Comparison of ENCODE assay signal across 20 mouse cellular contexts in genomic region chr15:101536054-101536850, GRCm38 (mm10). TPM values are rescaled to one million over a fixed set of nuclear protein-coding genes. Genes with fewer than 3 reads are reported as not detected.
DNase-seq lines count a peak whose midpoint lies in the region; TF ChIP-seq lines count a peak whose summit lies in the region.
"Had no signal": no experiment of that assay in that cellular context is flagged by ENCODE, and none has a peak within 500 bp of the region (broad histone marks: within the 10 kb centered on the region; RNA-seq: fewer than 3 reads in every experiment).

No protein-coding gene starts in this region.

- TF ChIP-seq CTCF in layer of hippocampus, adult 2 months (conservative IDR thresholded peaks at IDR 0.05), result no peak

- no peak overlapping the region for H3K4me3 ChIP-seq in layer of hippocampus, adult 2 months
- H3K4me3 ChIP-seq: forebrain, embryonic 13.5 days; heart, embryonic 12.5 days; hindbrain, embryonic 12.5 days; liver, embryonic 13.5 days; midbrain, embryonic 15.5 days had no signal

- H3K27ac ChIP-seq in layer of hippocampus, adult 2 months, result peak overlapping the region; percentile 32; the same call in 1 of the 2 replicates
- H3K27ac ChIP-seq: forebrain, embryonic 13.5 days; hindbrain, embryonic 12.5 days; liver, embryonic 13.5 days; macrophage; midbrain, embryonic 15.5 days had no signal

- DNase-seq in adrenal gland, postnatal 14 days, result peak; percentile 16
- DNase-seq in adrenal gland, adult 18-20 months (ENCODE audit: low spot score in 2 of 2), result no peak
- no peak for DNase-seq in layer of hippocampus, adult 2 months (ENCODE audit: low spot score in 2 of 2)
- DNase-seq in layer of hippocampus, adult 9-10 months (ENCODE audit: low spot score), result no peak
- peak; percentile 12 to 13 for DNase-seq in right cerebral cortex, adult 2 months (ENCODE audit: low spot score in 2 of 2)
- no peak for DNase-seq in right cerebral cortex, postnatal 4 days
- DNase-seq in urinary bladder, postnatal 14 days (ENCODE audit: low spot score), result peak; percentile 70
- DNase-seq in layer of hippocampus, adult 11-12 months (ENCODE audit: low spot score), result no peak
- DNase-seq: adrenal gland, adult 8-10 months; cerebellum, postnatal 10 days; gastrocnemius, postnatal 10 days; liver, embryonic 13.5 days had no signal

RNA-seq across cellular contexts. Expression of gene Krt84, which starts 3.6 kb away (rescaled TPM):
- total RNA-seq in adrenal gland, postnatal 14 days (2021), result not detected in 2 replicates
- total RNA-seq in adrenal gland, adult 18-20 months (2021), result not detected
- total RNA-seq in layer of hippocampus, adult 2 months (2021), result not detected
- total RNA-seq: adrenal gland, adult 8-10 months; gastrocnemius, postnatal 10 days; layer of hippocampus, postnatal 25 days; left cerebral cortex, postnatal 36 days; neutrophil, adult 5-6 weeks had no signal

RNA-seq across cellular contexts. Expression of gene Krt82, which starts 14.2 kb away (rescaled TPM):
- not detected in 2 replicates for total RNA-seq in adrenal gland, postnatal 14 days (2021)
- total RNA-seq in adrenal gland, adult 18-20 months (2021), result not detected
- total RNA-seq in layer of hippocampus, adult 2 months (2021), result not detected
- total RNA-seq: adrenal gland, adult 8-10 months; gastrocnemius, postnatal 10 days; layer of hippocampus, postnatal 25 days; left cerebral cortex, postnatal 36 days; neutrophil, adult 5-6 weeks had no signal

RNA-seq across cellular contexts. Expression of gene Gm49425, which starts 19.2 kb away (rescaled TPM):
- not detected in 2 replicates for total RNA-seq in adrenal gland, postnatal 14 days (2021)
- total RNA-seq in adrenal gland, adult 18-20 months (2021), result not detected
- not detected for total RNA-seq in layer of hippocampus, adult 2 months (2021)
- total RNA-seq: adrenal gland, adult 8-10 months; gastrocnemius, postnatal 10 days; layer of hippocampus, postnatal 25 days; left cerebral cortex, postnatal 36 days; neutrophil, adult 5-6 weeks had no signal

RNA-seq across cellular contexts. Expression of gene Krt90, which starts 26.5 kb away (rescaled TPM):
- not detected in 2 replicates for total RNA-seq in adrenal gland, postnatal 14 days (2021)
- total RNA-seq in adrenal gland, adult 18-20 months (2021), result not detected
- total RNA-seq in layer of hippocampus, adult 2 months (2021), result not detected
- total RNA-seq: adrenal gland, adult 8-10 months; gastrocnemius, postnatal 10 days; layer of hippocampus, postnatal 25 days; left cerebral cortex, postnatal 36 days; neutrophil, adult 5-6 weeks had no signal

RNA-seq across cellular contexts. Expression of gene Krt75, which starts 37.5 kb away (rescaled TPM):
- not detected in 2 replicates for total RNA-seq in adrenal gland, postnatal 14 days (2021)
- not detected for total RNA-seq in adrenal gland, adult 18-20 months (2021)
- not detected for total RNA-seq in layer of hippocampus, adult 2 months (2021)
- total RNA-seq: adrenal gland, adult 8-10 months; gastrocnemius, postnatal 10 days; layer of hippocampus, postnatal 25 days; left cerebral cortex, postnatal 36 days had no signal

Comparison
In these comparisons a context has a peak if more than half of its experiments do, and no peak if none do; other contexts are left out.
1. DNase-seq: peak in adrenal gland, postnatal 14 days (single experiment), right cerebral cortex, adult 2 months (2 of 2) and urinary bladder, postnatal 14 days (single experiment); none in adrenal gland, adult 18-20 months (0 of 2), layer of hippocampus, adult 2 months (0 of 2), layer of hippocampus, adult 9-10 months (single experiment), right cerebral cortex, postnatal 4 days (single experiment) and layer of hippocampus, adult 11-12 months (single experiment).